Mouse (Mus musculus) bone marrow macrophage, adult 2 months (primary cell): ENCODE measurements at regions not wholly inside any gene's neighbourhood (a gene's known extent, or its start where the extent isn't known, plus 50 kb on each side); places are given as distances from the start of the nearest gene placed in this dataset.
A peak's percentile ranks its signal among the peaks of the same experiment; 100 is the strongest.

Experiments
- H3K27ac ChIP-seq: 2 replicates; pipeline ENCODE4 v1.5.1; 2012; ENCODE audit warnings: low read depth, low read length; ENCODE audit not compliant: insufficient read depth
- H3K4me1 ChIP-seq: 2 replicates; pipeline ENCODE4 v1.6.1; 2012; ENCODE audit warnings: low read length; ENCODE audit not compliant: control insufficient read depth, insufficient read depth
- H3K4me3 ChIP-seq: 2 replicates; pipeline ENCODE4 v1.5.1; 2012; ENCODE audit warnings: mild to moderate bottlenecking, low read length, moderate library complexity; ENCODE audit not compliant: insufficient read depth
- CTCF ChIP-seq: IDR thresholded peaks from 2 replicates; pipeline ENCODE4 v1.5.1; 2012; ENCODE audit warnings: low read depth, mild to moderate bottlenecking, low read length, moderate library complexity
- POLR2A ChIP-seq: IDR thresholded peaks from 2 replicates; pipeline ENCODE4 v1.6.1; 2012; ENCODE audit warnings: mild to moderate bottlenecking, low read depth, low read length, borderline replicate concordance

DNA sequence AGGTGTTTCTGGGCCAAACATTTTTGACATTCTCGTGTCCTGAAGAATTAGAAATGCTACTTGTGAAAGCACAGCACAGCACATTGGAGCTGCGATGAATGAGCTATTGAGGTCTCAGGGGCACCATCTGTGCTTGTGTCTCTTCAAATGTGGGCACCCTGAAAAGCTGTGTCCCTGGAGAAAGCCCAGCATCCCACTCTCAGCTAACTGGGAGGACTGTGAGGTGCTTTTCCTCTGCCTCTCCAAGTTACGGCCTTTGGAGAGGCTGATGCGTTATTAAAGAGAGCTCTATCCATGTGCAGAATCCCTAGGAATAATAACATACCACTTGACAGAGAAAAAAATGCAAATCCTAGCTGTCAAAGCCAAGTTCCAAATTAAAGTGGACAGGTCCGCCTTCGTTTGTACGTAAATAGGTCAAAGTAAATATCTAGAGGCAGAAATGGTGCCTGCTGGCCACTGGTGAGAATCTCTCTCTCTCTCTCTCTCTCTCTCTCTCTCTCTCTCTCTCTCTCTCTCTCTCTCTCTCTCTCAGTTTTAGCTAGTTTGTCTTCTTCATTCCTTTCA lies 397.3 kb upstream of the Mmadhc start:
- TF ChIP-seq CTCF (no peak), POLR2A (no peak)
- no peak overlapping the region for H3K4me3 ChIP-seq
- no peak overlapping the region for H3K27ac ChIP-seq
- H3K4me1 ChIP-seq = peaks cover 23% of the 10 kb centered on the region

DNA sequence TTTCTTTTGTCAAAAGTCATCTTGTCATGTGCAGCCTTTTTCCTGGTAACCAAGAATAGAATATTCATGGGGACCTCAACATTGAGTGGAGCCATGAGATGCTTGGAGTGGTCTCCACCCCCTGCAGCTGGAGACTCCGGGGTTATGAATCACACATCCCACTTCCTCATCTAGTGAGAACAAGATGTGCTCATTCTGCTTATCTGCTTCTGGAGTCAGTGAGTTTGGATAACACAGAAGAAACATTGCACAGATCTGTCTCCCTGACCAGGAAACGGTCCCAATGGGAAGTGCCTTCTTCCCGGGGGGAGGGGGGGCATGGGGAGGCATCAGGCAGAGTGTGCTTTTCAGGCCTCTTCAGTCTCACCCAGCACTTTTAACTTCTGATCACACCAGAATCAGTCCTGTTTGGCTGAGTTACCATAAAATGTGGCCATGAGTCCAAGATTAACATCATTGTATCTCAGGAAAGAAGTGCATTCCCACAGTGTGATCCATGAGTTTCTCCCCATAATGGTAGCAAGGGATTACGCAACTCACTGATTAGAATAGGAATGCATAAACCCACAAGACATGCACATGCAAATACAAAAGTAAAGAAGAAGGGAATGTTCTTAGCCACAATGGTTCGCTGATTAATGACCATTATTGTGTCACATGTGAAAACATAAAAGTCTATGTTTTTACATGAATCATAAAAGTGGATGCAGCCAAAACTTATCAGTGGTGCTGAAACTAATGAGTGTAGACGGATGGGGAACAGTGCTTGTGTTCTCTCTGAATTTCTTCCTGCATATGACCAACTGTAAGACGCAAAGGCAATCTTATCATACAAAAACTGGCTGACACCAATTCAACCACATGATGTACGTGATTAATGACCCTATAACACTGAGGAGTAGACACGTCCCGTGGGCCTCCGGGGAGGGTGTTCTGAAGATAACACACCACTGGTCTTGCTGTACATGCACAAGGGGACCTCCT lies 393.8 kb upstream of the Mmadhc start:
- TF ChIP-seq POLR2A = no peak
- no peak for TF ChIP-seq CTCF
- Histone ChIP-seq H3K4me3 (no peak overlapping the region), H3K27ac (peak overlapping the region; percentile 58), H3K4me1 (peaks cover 36% of the 10 kb centered on the region)

DNA sequence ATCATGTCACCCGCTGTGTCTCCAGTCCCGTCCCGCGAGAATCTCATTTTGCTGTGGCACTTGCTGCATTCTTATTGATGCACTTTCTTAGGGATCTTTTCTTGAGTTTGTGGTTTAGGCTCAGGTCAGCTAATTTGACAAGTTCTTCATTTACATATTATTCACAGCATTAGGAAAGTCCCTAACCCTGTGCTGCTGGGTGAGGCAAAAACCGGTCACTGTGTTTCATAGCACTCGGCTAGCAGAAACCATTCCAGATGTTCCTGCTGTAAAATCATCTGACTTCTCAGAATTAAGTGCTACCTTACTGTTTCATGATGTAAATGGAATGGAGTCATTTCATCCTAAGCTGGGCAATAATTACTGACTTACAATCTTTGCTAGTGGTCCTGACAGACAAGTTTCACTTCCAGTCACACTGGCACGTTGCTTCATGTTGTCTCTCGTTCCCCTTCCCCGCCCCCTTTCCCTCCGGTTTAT lies 391.1 kb upstream of the Mmadhc start:
- Histone ChIP-seq H3K4me1 (peaks cover 33% of the 10 kb centered on the region), H3K27ac (peak overlapping the region; percentile 88), H3K4me3 (peak overlapping the region; percentile 2; the same call in 1 of the 2 replicates)
- TF ChIP-seq CTCF = no peak
- no peak for TF ChIP-seq POLR2A

DNA sequence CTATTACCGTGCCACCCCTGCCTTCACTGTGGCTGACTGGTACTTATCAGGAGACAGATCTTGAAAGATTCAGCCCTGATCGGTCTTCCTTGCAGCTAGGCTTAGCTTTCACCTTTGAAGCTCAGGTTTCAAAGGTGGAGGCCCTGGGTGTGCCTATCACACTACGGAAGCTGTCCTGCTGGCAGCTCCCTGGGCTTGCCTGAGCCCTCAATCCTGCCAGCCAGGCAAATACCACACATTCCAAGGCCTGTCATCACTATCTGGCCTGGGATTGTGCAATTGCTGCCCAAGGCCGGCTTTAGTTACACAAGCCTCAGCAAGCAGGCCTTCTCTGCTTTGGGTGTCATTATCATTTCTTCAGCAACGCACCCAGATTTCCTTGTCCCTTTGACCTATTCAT lies 390.6 kb upstream of the Mmadhc start:
- TF ChIP-seq POLR2A (no peak), CTCF (no peak)
- Histone ChIP-seq H3K4me3 (no peak overlapping the region), H3K27ac (peak overlapping the region; percentile 88)

DNA sequence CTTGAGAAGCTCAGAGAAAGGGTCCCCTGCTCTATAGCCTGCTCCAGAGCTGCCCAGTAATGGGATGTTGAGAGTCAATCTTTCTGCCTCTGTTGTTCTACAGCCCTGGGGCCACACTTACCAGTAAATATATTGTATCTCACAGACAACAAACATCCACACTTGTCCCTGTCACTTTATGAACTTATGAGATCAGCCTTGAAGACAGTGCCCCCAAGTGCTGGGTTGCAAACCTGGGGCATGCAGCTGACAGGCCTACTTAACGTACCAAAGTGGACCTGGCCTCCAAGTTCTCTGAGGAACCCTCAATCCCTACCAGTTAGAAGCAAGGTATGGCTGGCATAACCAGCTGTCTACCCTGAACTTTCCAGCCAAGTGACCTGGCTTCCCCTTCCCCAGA lies 380.9 kb upstream of the Mmadhc start:
- Histone ChIP-seq H3K27ac (no peak overlapping the region), H3K4me3 (no peak overlapping the region), H3K4me1 (peaks cover 6% of the 10 kb centered on the region)
- TF ChIP-seq POLR2A (no peak), CTCF (no peak)

More for the DNA sequence above, 390.6 kb upstream of the Mmadhc start:
- H3K4me1 ChIP-seq = peaks cover 33% of the 10 kb centered on the region

DNA sequence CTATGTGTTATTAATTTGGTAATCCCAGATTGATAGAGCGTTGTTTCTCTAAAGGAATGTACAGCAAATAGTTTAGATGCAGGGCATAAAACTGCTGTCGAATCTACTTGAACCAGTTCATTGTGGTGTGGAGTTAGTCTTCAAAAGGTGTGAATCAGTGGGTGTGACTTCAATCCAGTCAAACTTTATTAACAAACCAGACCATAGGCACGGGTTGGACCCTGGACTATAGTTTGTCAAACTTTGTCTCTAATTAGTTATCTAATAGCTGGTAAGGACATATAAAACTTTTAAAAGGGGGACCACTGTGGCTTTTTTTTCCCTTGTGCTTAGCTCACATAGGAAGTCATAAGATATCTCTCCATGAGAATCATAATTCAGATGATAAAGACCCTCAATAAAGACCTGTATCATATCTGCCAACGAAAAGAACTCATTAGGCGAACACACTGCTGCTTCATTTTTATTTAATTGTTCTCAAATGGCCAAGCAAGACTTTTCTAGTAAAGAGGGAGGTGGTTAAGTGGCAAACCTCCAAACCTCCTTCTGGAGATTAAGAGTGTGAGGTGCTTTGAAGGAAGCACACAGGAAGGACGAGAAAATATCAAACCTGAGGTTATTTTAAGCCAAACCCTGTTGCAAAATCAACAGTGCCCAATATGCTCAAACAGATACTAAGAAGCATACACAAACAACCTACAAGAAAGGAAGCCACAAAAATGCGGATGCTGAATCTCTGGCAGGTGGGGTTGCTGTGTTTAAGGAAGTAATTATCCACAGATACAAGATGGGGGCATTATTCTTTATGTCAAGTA lies 379.3 kb upstream of the Mmadhc start:
- no peak overlapping the region for H3K4me3 ChIP-seq
- H3K4me1 ChIP-seq = peaks cover 6% of the 10 kb centered on the region
- no peak overlapping the region for H3K27ac ChIP-seq
- TF ChIP-seq CTCF (no peak), POLR2A (no peak)

DNA sequence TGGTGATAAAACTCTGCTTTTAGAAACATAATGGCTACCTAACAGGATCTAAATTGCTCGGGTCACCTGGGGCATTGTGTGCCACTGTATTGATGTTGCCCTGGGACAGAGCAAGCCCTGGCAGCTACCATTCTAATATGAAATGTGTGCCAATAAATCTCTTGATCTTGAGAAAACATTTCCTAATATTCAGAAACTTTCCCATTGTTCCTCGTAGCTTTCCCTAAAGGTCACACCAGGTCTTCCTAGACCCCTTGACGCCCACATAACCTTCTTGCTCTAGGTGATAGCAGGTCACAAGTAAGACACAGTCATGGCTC lies 378.2 kb upstream of the Mmadhc start:
- no peak overlapping the region for H3K27ac ChIP-seq
- H3K4me3 ChIP-seq = no peak overlapping the region
- H3K4me1 ChIP-seq = peaks cover 17% of the 10 kb centered on the region
- TF ChIP-seq CTCF (no peak), POLR2A (no peak)

DNA sequence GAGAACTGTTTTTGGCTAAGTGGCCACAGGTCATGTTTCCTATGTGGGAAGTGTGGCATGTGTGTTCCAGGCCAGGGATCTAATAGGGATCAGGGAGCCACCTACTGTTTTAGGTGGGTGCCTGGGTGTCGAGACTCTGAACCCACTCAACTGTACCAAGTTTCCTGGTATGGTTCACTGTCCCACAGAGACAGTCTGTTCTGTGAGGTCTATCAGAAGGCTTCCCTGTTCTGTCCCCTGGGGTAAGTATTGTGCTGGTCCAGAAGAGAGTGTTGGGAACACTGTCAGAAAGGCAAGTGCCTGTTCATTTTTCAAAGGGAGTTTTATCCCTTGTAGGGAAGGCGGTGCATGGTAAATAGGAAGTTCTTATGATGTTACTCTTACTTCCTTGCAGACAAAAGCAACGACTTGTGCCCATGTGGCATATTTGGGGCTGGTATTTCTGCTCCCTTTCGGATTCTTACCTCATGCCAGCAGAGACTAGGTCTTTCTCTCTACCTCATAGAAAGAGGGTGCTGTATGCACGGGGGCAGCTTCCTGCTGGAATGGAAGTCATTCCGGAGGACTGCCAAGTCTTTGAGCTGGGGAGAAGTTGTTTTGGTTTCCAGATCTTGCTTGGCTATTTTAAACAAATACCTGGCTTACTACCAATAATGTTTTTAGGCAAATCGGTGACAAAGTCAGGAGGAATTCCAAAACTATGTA lies 377.7 kb upstream of the Mmadhc start:
- TF ChIP-seq CTCF (no peak), POLR2A (no peak)
- no peak overlapping the region for H3K4me3 ChIP-seq
- peaks cover 20% of the 10 kb centered on the region for H3K4me1 ChIP-seq
- no peak overlapping the region for H3K27ac ChIP-seq

DNA sequence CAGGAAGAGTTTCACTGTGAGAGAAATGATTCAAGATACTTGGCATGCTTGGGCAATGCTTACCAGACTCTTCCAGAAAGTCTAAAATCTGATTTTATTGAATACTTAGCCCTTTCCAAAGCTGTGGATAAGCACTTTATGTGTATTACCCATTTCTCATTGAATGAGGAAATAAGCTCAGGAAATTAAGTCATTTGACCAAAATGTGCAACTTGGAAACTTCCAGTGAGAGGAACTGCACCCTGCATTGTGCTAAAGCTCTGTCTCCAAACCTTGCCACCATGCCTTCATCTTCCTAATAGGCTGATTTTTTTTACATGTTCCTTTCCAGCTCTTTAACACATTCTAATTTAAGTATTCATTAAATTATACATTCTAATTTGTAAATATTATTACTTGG lies 372.7 kb upstream of the Mmadhc start:
- Histone ChIP-seq H3K27ac (peak overlapping the region; percentile 95), H3K4me1 (peaks cover 32% of the 10 kb centered on the region), H3K4me3 (no peak overlapping the region)
- TF ChIP-seq POLR2A = no peak
- no peak for TF ChIP-seq CTCF
